Mouse (Mus musculus) embryonic facial prominence, embryonic 10.5 days (tissue): Measurements from ENCODE around the gene Chat. TPM values are rescaled to one million over a fixed set of nuclear protein-coding genes. Genes with fewer than 3 reads are reported as not detected.

Source experiments
- DNase-seq: peaks from one replicate; pipeline ENCODE4 v3.0.0-alpha.2; 2017; ENCODE audit warnings: low spot score
- H3K27ac ChIP-seq: fragments of 300-500 bp; sonication (generic); replicated peaks from 2 replicates; pipeline ENCODE4 v1.5.1; 2016; ENCODE audit warnings: mild to moderate bottlenecking
- H3K27me3 ChIP-seq: fragments of 300-500 bp; sonication (generic); replicated peaks from 2 replicates; pipeline ENCODE4 v1.6.1; 2016; ENCODE audit warnings: low read depth, mild to moderate bottlenecking; ENCODE audit not compliant: poor library complexity, severe bottlenecking
- H3K36me3 ChIP-seq: fragments of 300-500 bp; sonication (generic); replicated peaks from 2 replicates; pipeline ENCODE4 v1.6.1; 2016; ENCODE audit warnings: mild to moderate bottlenecking, moderate library complexity
- H3K4me1 ChIP-seq: fragments of 300-500 bp; sonication (generic); 2 replicates; pipeline ENCODE4 v1.6.1; 2016
- H3K4me3 ChIP-seq: fragments of 300-500 bp; sonication (generic); 2 replicates; pipeline ENCODE4 v1.5.1; 2016; ENCODE audit warnings: mild to moderate bottlenecking, moderate library complexity
- H3K9me3 ChIP-seq: fragments of 300-500 bp; sonication (generic); 2 replicates; pipeline ENCODE4 v1.6.1; 2016; ENCODE audit warnings: mild to moderate bottlenecking
- WGBS: fragments of 180-500 bp; shearing (Covaris S2); methylation state at CpG from one replicate; pipeline ENCODE4 v1.1.7; 2016; 5-methylcytosine and 5-hydroxymethylcytosine counted together
- polyA plus RNA-seq: library from polyadenylated mRNA; unstranded; fragments of >200 nt; fragmentation: Nextera tagmentation; extraction: Ambion mirVana; gene quantifications from 2 replicates; pipeline ENCODE4 v1.2.1, GENCODE M21; 2016

Chat gene
- 0.36 and 0.39 TPM in 2 replicates for polyA plus RNA-seq

GRCm38 (mm10) chr14:32465889-32466288 is at the start of gene Chat:
TSS of gene Chat (minus strand) at chr14:32465989.
- H3K27ac ChIP-seq: no peak within 1 kb of the TSS
- H3K4me1 ChIP-seq: peaks cover 32% of the 10 kb centered on the region
- no peaks in the 10 kb centered on the region for H3K9me3 ChIP-seq
- 16% methylated on average over 13 of the region's 13 CpGs for WGBS
- peak within 1 kb of the TSS; percentile 55 for H3K4me3 ChIP-seq
- no peaks in the 10 kb centered on the region for H3K36me3 ChIP-seq
- DNase-seq: no peak
- peaks cover 81% of the 10 kb centered on the region for H3K27me3 ChIP-seq

GRCm38 (mm10) chr14:32513336-32514032 is 47.7 kb upstream of the Chat start, which contains the start of gene Ercc6:
TSS of gene Ercc6 (plus strand) at chr14:32513521.
- peak within 1 kb of the TSS; percentile 90 for H3K27ac ChIP-seq
- under 1% methylated on average over 62 of the region's 62 CpGs for WGBS
- 0 out of 2 replicates have a peak, but pooled peaks cover 2% of the 10 kb centered on the region for H3K27me3 ChIP-seq
- H3K9me3 ChIP-seq: no peaks in the 10 kb centered on the region
- peaks cover 18% of the 10 kb centered on the region for H3K4me1 ChIP-seq
- peak; percentile 95 for DNase-seq
- H3K4me3 ChIP-seq: peak within 1 kb of the TSS; percentile 85
- peaks cover 25% of the 10 kb centered on the region for H3K36me3 ChIP-seq

GRCm38 (mm10) chr14:32512912-32513311 is 47.1 kb upstream of the Chat start:
- WGBS: 44% methylated on average over 9 of the region's 9 CpGs
- Histone ChIP-seq H3K9me3 (no peaks in the 10 kb centered on the region), H3K4me1 (peaks cover 18% of the 10 kb centered on the region), H3K36me3 (peaks cover 19% of the 10 kb centered on the region), H3K4me3 (peak overlapping the region; percentile 85), H3K27ac (peak overlapping the region; percentile 90), H3K27me3 (0 out of 2 replicates have a peak, but pooled peaks cover 2% of the 10 kb centered on the region)
- no peak for DNase-seq

- 0 out of 2 replicates have a peak, but pooled peaks cover 2% of the 10 kb centered on the region for H3K27me3 ChIP-seq
- WGBS: 88% methylated on average over 6 of the region's 6 CpGs
- H3K4me1 ChIP-seq: peaks cover 15% of the 10 kb centered on the region
Observed at GRCm38 (mm10) chr14:32509443-32509961, 43.7 kb upstream of the Chat start.

GRCm38 (mm10) chr14:32508105-32508835 is 42.5 kb upstream of the Chat start:
- H3K27ac ChIP-seq: no peak overlapping the region
- no peak overlapping the region for H3K4me3 ChIP-seq
- H3K27me3 ChIP-seq: 0 out of 2 replicates have a peak, but pooled peaks cover 2% of the 10 kb centered on the region
- WGBS: 69% methylated on average over 10 of the region's 10 CpGs
- H3K4me1 ChIP-seq: peaks cover 5% of the 10 kb centered on the region; the same call in 1 of the 2 replicates
- H3K36me3 ChIP-seq: no peaks in the 10 kb centered on the region
- H3K9me3 ChIP-seq: no peaks in the 10 kb centered on the region
- no peak for DNase-seq

More at GRCm38 (mm10) chr14:32509443-32509961, 43.7 kb upstream of the Chat start:
- no peaks in the 10 kb centered on the region for H3K9me3 ChIP-seq
- no peak for DNase-seq
- no peak overlapping the region for H3K27ac ChIP-seq
- H3K36me3 ChIP-seq: no peaks in the 10 kb centered on the region
- H3K4me3 ChIP-seq: no peak overlapping the region

GRCm38 (mm10) chr14:32507216-32507615 is 41.4 kb upstream of the Chat start:
- H3K27me3 ChIP-seq: 0 out of 2 replicates have a peak, but pooled peaks cover 2% of the 10 kb centered on the region
- DNase-seq: no peak
- WGBS: 84% methylated on average over 4 of the region's 4 CpGs

GRCm38 (mm10) chr14:32506329-32506728 is 40.5 kb upstream of the Chat start:
- Histone ChIP-seq H3K27me3 (no peaks in the 10 kb centered on the region), H3K9me3 (no peaks in the 10 kb centered on the region), H3K27ac (no peak overlapping the region), H3K36me3 (no peaks in the 10 kb centered on the region), H3K4me3 (no peak overlapping the region), H3K4me1 (no peaks in the 10 kb centered on the region)
- WGBS: 89% methylated on average over 10 of the region's 10 CpGs
- DNase-seq: no peak

More at GRCm38 (mm10) chr14:32507216-32507615, 41.4 kb upstream of the Chat start:
- H3K4me3 ChIP-seq: no peak overlapping the region
- no peaks in the 10 kb centered on the region for H3K36me3 ChIP-seq
- no peak overlapping the region for H3K27ac ChIP-seq
- H3K9me3 ChIP-seq: no peaks in the 10 kb centered on the region
- H3K4me1 ChIP-seq: no peaks in the 10 kb centered on the region

GRCm38 (mm10) chr14:32503897-32504296 is 38.1 kb upstream of the Chat start:
- H3K36me3 ChIP-seq: no peaks in the 10 kb centered on the region
- 96% methylated on average over 1 of the region's 1 CpGs for WGBS
- no peaks in the 10 kb centered on the region for H3K4me1 ChIP-seq
- DNase-seq: no peak
- H3K27ac ChIP-seq: no peak overlapping the region
- H3K27me3 ChIP-seq: no peaks in the 10 kb centered on the region
- no peaks in the 10 kb centered on the region for H3K9me3 ChIP-seq
- no peak overlapping the region for H3K4me3 ChIP-seq

GRCm38 (mm10) chr14:32502764-32503688 is 37.2 kb upstream of the Chat start:
- no peaks in the 10 kb centered on the region for H3K27me3 ChIP-seq
- DNase-seq: no peak
- 80% methylated on average over 9 of the region's 9 CpGs for WGBS
- no peaks in the 10 kb centered on the region for H3K36me3 ChIP-seq
- no peak overlapping the region for H3K27ac ChIP-seq
- no peak overlapping the region for H3K4me3 ChIP-seq
- no peaks in the 10 kb centered on the region for H3K9me3 ChIP-seq
- no peaks in the 10 kb centered on the region for H3K4me1 ChIP-seq

GRCm38 (mm10) chr14:32501303-32501702 is 35.5 kb upstream of the Chat start:
- H3K27ac ChIP-seq: no peak overlapping the region
- H3K9me3 ChIP-seq: no peaks in the 10 kb centered on the region
- H3K4me3 ChIP-seq: no peak overlapping the region
- 77% methylated on average over 2 of the region's 2 CpGs for WGBS
- H3K36me3 ChIP-seq: no peaks in the 10 kb centered on the region
- H3K4me1 ChIP-seq: no peaks in the 10 kb centered on the region
- H3K27me3 ChIP-seq: no peaks in the 10 kb centered on the region
- DNase-seq: no peak

GRCm38 (mm10) chr14:32496115-32496850 is 30.5 kb upstream of the Chat start:
- Histone ChIP-seq H3K9me3 (no peaks in the 10 kb centered on the region), H3K27ac (no peak overlapping the region), H3K27me3 (peaks cover 14% of the 10 kb centered on the region), H3K4me3 (no peak overlapping the region), H3K36me3 (no peaks in the 10 kb centered on the region), H3K4me1 (no peaks in the 10 kb centered on the region)
- WGBS: 79% methylated on average over 8 of the region's 8 CpGs
- no peak for DNase-seq
